In genomic region chr4:124511761-124512160, GRCm38 (mm10) we compare ENCODE assay signal across 13 mouse cellular contexts.
A peak's percentile ranks its signal among the peaks of the same experiment; 100 is the strongest.
DNase-seq lines count a peak whose midpoint lies in the region.
"Had no signal": no experiment of that assay in that cellular context is flagged by ENCODE, and none has a peak within 500 bp of the region (broad histone marks: within the 10 kb centered on the region; RNA-seq: fewer than 3 reads in every experiment).

No protein-coding gene starts in this region.

- intact Hi-C loops in left cerebral cortex, postnatal 25 days (cut with DNase I) = no loop called here

- DNase-seq in cerebellum, postnatal 10 days = peak; percentile 44 to 57
- no peak for DNase-seq in cerebellum, adult 8-10 months
- DNase-seq in right cerebral cortex, adult 18-20 months = peak; percentile 40
- DNase-seq in right cerebral cortex, postnatal 4 days = no peak
- DNase-seq in left cerebral cortex, postnatal 25 days (ENCODE audit: low spot score in 2 of 2) = peak; percentile 16 to 70
- DNase-seq in telencephalon, adult 2 months (ENCODE audit: low read depth, low spot score) = peak; percentile 18
- no peak for DNase-seq in urinary bladder, postnatal 4 days (ENCODE audit: low spot score in 2 of 2)
- DNase-seq in T-cell, adult 2 months (ENCODE audit: low spot score) = no peak
- DNase-seq: heart, postnatal 4 days; kidney, adult 2 months; kidney, postnatal 25 days; liver, embryonic 13.5 days; midbrain, embryonic 14.5 days had no signal

Comparison
In these comparisons a context has a peak if more than half of its experiments do, and no peak if none do; other contexts are left out.
1. DNase-seq: peak in cerebellum, postnatal 10 days (2 of 2), right cerebral cortex, adult 18-20 months (single experiment), left cerebral cortex, postnatal 25 days (2 of 2) and telencephalon, adult 2 months (single experiment); none in cerebellum, adult 8-10 months (single experiment), right cerebral cortex, postnatal 4 days (single experiment), urinary bladder, postnatal 4 days (0 of 2) and T-cell, adult 2 months (single experiment).